Mouse (Mus musculus): ENCODE results near the gene Thsd7b.
"Not testable (repeated sequence)": the region's sequence is repeated elsewhere in the genome, so short reads cannot be mapped to it uniquely, and the experiment has no call there.

Thsd7b gene

GRCm38 (mm10) chr1:129837776-129838175 lies 564.7 kb downstream of the Thsd7b start:
- DNase-seq (ENCODE audit: low read depth in 1 of 2, low spot score in 2 of 2), result no peak

DNA sequence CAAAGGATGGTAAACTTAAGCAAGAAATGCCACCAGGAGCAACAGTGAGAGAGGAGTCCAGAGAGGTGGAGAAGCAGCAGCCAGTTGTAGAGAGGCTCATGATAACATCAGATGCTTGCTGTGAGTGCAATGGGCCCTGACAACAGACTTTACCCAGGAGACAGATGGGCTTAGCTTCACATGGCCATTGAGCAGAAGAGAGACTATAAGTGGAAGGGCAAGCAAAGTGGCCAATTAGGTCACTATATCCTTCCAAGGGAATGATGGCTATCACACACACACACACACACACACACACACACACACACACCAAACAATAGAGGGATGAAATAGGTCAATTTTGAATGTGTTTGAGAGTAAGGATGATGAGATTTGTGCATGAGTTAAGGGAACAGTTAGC lies 565.4 kb downstream of the Thsd7b start:
- DNase-seq (ENCODE audit: low read depth in 1 of 2, low spot score in 2 of 2), result no peak

GRCm38 (mm10) chr1:129843416-129843815 lies 570.3 kb downstream of the Thsd7b start:
- DNase-seq (ENCODE audit: low read depth in 1 of 2, low spot score in 2 of 2), result no peak

DNA sequence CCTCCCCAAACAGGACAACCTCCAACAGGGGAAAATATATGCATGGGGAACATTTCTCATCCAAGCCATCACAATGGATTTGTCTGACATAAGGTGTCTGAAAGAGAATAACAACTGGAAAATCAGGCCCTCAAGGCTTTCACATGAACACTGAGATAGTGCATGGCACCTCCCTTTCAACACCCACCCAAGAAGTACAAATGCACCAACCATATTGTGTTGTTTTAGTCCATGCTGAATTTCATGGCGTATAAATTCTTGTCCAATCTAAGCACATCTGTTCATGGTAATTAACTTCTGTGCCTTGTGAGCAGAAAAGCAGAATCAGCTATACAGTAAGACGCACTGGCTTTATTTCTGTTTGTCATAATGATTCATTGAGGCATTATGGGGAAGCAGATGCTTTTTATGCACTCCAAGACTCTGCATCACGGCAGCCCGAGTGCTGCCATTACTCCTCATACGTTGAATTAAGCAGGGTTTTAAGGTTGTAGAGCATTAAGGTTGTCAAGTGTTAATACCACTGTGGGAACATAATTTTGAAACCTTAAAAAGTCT lies 577.0 kb downstream of the Thsd7b start:
- no peak for DNase-seq (ENCODE audit: low read depth in 1 of 2, low spot score in 2 of 2)

DNA sequence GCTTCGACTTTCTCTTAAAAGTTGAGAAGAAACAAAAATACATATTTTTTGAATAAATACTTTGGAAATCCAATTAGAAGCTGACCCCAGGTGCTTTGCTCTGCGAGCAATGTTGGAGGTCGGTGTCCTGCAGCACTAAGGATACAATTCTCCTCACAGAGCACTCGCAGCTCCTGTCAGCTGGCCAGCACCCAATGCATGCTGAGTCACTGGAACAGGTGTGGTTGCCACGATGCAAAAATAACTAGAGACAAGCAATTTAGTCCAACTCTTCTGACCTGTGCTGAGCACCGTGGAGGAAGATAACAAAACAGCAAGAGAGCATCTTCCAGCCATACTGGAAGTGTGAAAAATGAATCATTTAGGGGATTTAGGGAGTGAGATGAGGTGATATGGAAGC lies 594.6 kb downstream of the Thsd7b start:
- DNase-seq (ENCODE audit: low read depth in 1 of 2, low spot score in 2 of 2), result no peak

DNA sequence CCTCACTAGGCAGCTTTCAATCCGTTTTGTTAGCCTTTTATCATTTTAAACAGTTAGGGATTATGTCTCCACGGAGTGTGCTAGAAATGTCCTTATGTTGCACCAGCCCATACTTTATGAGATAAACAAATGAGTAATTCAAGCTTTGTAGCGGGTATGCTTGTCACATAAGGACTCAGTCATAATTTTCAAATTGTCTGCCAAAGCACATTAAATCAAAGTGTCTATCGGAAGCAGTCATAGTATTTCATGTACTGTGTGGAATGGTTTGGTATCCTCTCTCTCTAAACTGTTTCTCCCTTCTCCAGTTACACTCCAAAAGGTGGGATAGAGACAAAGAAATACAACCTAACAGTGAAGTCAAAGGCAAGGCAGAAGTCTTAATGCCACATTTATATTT lies 601.3 kb downstream of the Thsd7b start:
- no peak for DNase-seq (ENCODE audit: low read depth in 1 of 2, low spot score in 2 of 2)

DNA sequence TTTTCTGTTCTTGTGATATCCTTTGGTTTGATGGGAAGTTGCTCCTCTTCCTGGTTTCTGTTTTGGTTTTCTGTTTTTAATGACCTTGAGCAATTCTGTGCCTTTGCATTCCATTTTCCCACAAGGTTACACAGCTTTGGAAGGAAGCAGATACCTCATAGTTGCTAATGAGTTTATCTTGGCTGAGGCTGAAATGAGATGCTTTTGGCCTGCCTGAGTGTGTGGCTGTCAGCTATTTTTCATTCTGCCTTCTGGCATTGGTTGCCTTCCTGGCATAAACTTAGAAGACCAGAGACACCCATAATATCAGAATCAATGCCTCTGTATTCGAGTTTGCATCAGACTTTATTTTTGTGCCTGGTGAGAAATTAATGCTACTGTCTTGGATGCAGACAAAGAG lies 614.8 kb downstream of the Thsd7b start:
- no peak for DNase-seq (ENCODE audit: low read depth in 1 of 2, low spot score in 2 of 2)

DNA sequence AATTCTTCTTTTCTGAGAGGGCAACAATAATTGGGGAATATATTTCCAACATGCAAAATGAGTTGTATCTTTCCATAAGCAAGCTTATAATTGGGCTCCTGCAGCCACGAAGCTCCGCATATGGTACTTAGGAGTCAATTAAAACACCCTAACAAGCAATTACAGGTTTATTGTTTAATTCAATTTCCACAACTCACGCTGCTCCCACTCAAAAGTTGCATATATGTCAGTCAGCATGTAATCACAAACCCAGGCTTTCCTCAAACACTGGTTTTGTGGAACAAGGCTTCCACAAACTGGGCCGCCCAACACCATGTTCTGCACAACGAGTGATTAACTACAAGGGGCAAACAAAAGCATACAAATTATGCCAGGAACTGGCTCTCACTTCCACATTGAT lies 625.0 kb downstream of the Thsd7b start:
- DNase-seq (ENCODE audit: low read depth in 1 of 2, low spot score in 2 of 2), result no peak

GRCm38 (mm10) chr1:129915484-129915883 lies 642.4 kb downstream of the Thsd7b start:
- DNase-seq (ENCODE audit: low read depth in 1 of 2, low spot score in 2 of 2), result no peak

DNA sequence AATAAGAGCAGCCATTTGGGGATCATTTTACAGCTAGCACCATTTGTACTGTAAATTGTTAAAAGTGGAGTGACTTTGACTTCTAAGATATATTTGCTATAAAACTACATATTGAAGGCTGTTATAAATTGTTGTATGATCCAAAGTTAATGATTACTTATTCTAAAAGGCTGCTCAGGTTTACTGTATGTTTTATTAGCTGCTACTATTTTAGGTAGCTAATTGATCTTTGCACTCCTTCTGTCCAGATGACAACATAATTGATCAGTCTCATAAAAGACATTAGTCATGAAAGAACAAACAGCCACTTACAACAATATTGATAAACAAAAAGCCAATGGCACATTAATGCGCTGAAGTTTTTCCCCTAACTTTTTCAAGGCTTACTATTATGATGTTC lies 644.5 kb downstream of the Thsd7b start:
- DNase-seq (ENCODE audit: low read depth in 1 of 2, low spot score in 2 of 2), result no peak

DNA sequence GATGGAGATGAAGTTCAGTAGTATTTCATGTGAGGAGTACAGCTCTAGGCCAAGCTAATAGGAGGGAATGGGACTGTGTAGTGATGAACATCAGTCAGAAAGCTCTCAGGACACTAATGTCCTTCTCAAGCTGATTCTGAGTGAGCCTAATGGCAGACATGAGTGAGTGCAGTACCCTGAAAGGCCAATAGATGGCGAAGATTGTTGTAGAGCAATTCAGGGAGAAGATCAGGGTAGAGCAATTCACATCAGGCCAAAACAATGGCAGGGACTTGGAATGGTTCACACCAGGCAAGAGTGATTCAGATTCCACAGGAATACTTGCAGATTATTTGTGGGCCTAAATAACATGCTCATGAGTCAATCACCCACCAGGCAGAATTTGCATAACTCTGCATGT lies 646.3 kb downstream of the Thsd7b start:
- no peak for DNase-seq (ENCODE audit: low read depth in 1 of 2, low spot score in 2 of 2)

GRCm38 (mm10) chr1:129931003-129931402 lies 657.9 kb downstream of the Thsd7b start:
- DNase-seq (ENCODE audit: low read depth in 1 of 2, low spot score in 2 of 2), result no peak

DNA sequence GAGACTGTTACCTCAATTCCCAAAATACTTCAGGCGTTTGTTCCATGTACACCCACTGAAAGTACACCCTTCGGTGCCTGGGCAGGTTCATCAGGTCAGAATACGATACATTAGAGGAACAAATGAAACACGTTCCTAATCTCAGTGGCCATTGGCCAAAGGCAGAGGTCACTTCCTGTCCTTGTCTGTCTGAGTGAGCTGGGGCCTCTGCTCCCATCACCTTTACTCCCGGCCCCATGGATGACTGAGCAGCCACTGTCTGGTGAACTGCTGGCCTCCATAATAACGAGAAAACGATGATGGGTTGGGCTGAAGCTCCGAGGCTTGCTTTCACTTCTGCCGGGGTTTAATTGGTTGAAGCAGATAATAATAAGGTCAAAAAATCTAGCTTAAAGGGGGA lies 670.0 kb downstream of the Thsd7b start:
- DNase-seq (ENCODE audit: low read depth in 1 of 2, low spot score in 2 of 2), result no peak

GRCm38 (mm10) chr1:129947026-129947425 lies 673.9 kb downstream of the Thsd7b start:
- DNase-seq (ENCODE audit: low read depth in 1 of 2, low spot score in 2 of 2), result no peak

- DNase-seq (ENCODE audit: low read depth in 1 of 2, low spot score in 2 of 2), result no peak
Measured at GRCm38 (mm10) chr1:129955478-129955877, 682.4 kb downstream of the Thsd7b start.

DNA sequence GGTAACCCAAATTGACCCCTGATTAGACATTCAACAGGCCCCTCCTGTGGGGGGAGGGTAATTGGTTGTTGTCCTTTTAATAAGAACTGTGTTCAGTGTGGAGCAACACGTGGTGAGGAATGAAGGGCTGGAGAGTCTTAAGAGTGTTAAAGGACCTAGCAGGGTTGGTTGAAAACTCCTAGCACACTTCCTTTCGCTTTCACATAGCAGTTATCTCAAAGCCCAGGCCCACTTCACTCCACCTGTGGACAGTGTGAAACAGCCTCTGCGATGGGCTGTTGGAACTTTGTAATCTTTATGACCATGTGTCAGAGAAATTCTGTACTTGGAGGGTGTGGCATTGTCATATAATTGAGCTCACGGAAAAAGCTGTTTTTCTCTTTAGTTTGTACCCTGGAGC lies 683.5 kb downstream of the Thsd7b start:
- DNase-seq (ENCODE audit: low read depth in 1 of 2, low spot score in 2 of 2), result no peak

DNA sequence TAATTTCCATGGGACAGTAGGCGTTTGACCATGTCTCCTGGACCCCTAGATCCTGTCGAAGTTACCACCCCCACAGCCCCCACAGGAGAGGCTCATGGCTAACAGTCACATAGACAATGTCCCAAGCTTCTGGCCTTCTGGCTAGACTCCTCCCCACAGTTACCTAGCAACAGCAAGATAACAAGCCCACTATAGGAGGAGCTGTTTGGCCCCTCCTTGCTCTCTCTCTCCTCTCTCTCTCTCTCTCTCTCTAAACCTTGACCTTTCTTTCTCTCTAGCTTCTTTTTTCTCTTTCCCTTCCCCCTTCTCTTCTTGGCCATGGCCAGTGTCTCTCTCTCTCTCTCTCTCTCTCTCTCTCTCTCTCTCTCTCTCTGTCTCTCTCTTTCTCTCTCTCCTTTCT lies 686.2 kb downstream of the Thsd7b start:
- not testable (repeated sequence) for DNase-seq (ENCODE audit: low read depth in 1 of 2, low spot score in 2 of 2)

DNA sequence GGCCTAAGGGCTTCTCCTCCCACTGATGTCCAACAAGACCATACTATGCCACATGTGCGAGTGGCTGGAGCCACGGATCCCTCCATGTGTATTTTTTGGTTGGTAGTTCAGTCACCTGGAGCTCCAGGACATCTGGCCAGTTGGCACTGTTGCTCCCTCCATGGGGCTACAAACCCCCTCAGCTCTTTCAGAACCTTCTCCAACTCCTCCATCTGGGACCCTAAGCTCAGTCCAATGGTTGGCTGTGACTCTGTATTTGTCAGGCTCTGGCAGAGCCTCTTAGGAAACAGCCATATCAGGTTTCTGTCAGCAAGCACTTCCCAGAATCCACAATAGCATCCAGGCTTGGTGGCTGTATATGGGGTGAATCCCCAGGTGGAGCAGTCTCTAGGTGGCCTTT lies 690.1 kb downstream of the Thsd7b start:
- DNase-seq (ENCODE audit: low read depth in 1 of 2, low spot score in 2 of 2), result no peak

DNA sequence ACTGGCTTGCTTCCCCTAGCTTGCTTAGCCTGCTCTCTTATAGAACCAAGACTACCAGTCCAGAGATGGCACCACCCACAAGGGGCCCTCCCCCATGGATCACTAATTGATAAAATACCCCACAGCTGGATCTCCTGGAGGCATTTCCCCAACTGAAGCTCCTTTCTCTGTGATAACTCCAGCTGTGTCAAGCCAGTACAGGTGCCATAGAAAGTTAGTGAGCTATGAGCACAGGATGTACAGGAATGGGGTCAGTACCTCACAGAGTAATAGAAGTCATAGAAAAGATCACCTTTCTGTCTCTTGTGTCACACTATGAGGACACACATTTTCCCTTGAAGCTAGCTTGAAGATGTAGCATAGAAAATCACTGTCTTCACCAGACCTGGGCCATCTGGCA lies 716.1 kb downstream of the Thsd7b start:
- DNase-seq (ENCODE audit: low read depth in 1 of 2, low spot score in 2 of 2), result not testable (repeated sequence)

- no peak for DNase-seq (ENCODE audit: low read depth in 1 of 2, low spot score in 2 of 2)
Measured at GRCm38 (mm10) chr1:129990821-129991220, 717.7 kb downstream of the Thsd7b start.

DNA sequence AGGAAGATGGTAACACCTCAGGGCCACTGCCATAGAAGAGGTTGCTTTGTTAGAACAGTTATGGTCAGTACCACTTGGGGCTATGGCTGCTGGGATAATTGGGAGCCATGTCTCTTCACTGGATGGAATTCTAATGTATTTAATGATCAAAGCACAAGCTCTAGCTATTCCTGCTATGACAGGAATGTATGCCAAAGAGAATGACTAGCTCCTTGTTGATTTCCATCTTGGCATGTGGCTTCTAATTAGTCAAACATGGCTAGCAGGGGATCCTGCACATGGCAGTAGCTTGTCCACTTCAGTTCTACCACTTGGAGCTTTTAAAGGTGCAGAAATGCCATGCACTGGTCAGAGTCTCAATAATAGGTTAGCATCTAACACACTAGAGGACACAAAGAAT lies 781.9 kb downstream of the Thsd7b start:
- no peak for DNase-seq (ENCODE audit: low read depth in 1 of 2, low spot score in 2 of 2)

DNA sequence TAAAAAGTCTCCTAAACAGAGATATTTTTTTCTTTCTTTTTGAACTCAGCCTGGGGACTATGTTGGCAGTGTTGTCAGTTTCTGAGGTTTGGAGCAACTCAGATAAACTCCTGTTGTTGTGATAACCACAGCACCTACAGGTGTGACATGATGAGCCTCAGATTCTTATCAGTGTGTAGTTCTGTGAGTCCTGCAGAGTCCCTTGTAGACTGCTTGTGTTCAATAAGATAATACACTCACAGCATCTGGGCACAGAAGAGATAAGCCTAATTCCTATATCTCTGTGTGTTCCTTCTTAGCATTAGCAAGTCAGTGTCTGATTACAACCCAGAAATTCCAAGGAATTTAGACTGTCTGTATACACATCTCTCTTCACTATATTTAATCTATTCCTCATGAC lies 789.0 kb downstream of the Thsd7b start:
- DNase-seq (ENCODE audit: low read depth in 1 of 2, low spot score in 2 of 2), result no peak

GRCm38 (mm10) chr1:130066193-130066959 lies 793.3 kb downstream of the Thsd7b start:
- DNase-seq (ENCODE audit: low read depth in 1 of 2, low spot score in 2 of 2), result no peak

Measured in monocyte, adult 2 months (primary cell).